14 mouse cellular contexts compared by ENCODE assay signal in genomic region chr1:74293306-74293960, GRCm38 (mm10). TPM values are rescaled to one million over a fixed set of nuclear protein-coding genes. Genes with fewer than 3 reads are reported as not detected.
A peak's percentile ranks its signal among the peaks of the same experiment; 100 is the strongest.
DNase-seq lines count a peak whose midpoint lies in the region; ATAC-seq lines count a peak whose summit lies in the region.
"Had no signal": no experiment of that assay in that cellular context is flagged by ENCODE, and none has a peak within 500 bp of the region (broad histone marks: within the 10 kb centered on the region; RNA-seq: fewer than 3 reads in every experiment).

No protein-coding gene starts in this region.

- peak overlapping the region; percentile 99 for H3K27ac ChIP-seq in heart, embryonic 16.5 days (ENCODE audit: low read length)
- H3K27ac ChIP-seq in intestine, embryonic 15.5 days: peak overlapping the region; percentile 48
- H3K27ac ChIP-seq: midbrain, embryonic 12.5 days; neural tube, embryonic 13.5 days had no signal

- no peak overlapping the region for H3K4me3 ChIP-seq in heart, embryonic 16.5 days (ENCODE audit: low read length)
- H3K4me3 ChIP-seq in intestine, embryonic 15.5 days (replicated peaks): no peak overlapping the region
- H3K4me3 ChIP-seq: midbrain, embryonic 12.5 days; neural tube, embryonic 13.5 days had no signal

- ATAC-seq in heart, embryonic 16.5 days (replicated peaks; ENCODE audit: extremely low read depth, insufficient read depth, low FRiP score): no peak
- ATAC-seq in intestine, embryonic 15.5 days: no peak

- DNase-seq in cerebellum, adult 9-11 months: peak; percentile 32
- no peak for DNase-seq in cerebellum, postnatal 36 days
- DNase-seq in heart, postnatal 25 days (ENCODE audit: low spot score): no peak
- DNase-seq in left cerebral cortex, postnatal 4 days: peak; percentile 55
- DNase-seq in left cerebral cortex, adult 18-20 months (ENCODE audit: low spot score in 2 of 2): no peak
- DNase-seq in testis, postnatal 14 days (ENCODE audit: low spot score): no peak
- DNase-seq: adrenal gland, postnatal 10 days; thymus, postnatal 14 days had no signal

- peaks cover 90% of the 10 kb centered on the region for H3K4me1 ChIP-seq in heart, embryonic 16.5 days (ENCODE audit: control insufficient read depth, insufficient read depth, low read length)
- H3K4me1 ChIP-seq in intestine, embryonic 15.5 days (replicated peaks): peaks cover 56% of the 10 kb centered on the region

- H3K4me2 ChIP-seq in heart, embryonic 16.5 days (ENCODE audit: low read depth, low read length): no peak overlapping the region
- H3K4me2 ChIP-seq in intestine, embryonic 15.5 days (replicated peaks): no peak overlapping the region
- H3K4me2 ChIP-seq: midbrain, embryonic 12.5 days; neural tube, embryonic 13.5 days had no signal

- peaks cover 26% of the 10 kb centered on the region for H3K36me3 ChIP-seq in heart, embryonic 16.5 days (ENCODE audit: control insufficient read depth, insufficient read depth)
- H3K36me3 ChIP-seq in intestine, embryonic 15.5 days: peaks cover 31% of the 10 kb centered on the region

- no peaks in the 10 kb centered on the region for H3K27me3 ChIP-seq in heart, embryonic 16.5 days (ENCODE audit: control insufficient read depth, insufficient read depth, low read length)
- H3K27me3 ChIP-seq in intestine, embryonic 15.5 days (replicated peaks): no peaks in the 10 kb centered on the region
- H3K27me3 ChIP-seq: midbrain, embryonic 12.5 days; neural tube, embryonic 13.5 days had no signal

- no peaks in the 10 kb centered on the region for H3K9me3 ChIP-seq in heart, embryonic 16.5 days (replicated peaks; ENCODE audit: control insufficient read depth, low read length)
- H3K9me3 ChIP-seq in intestine, embryonic 15.5 days: no peaks in the 10 kb centered on the region
- H3K9me3 ChIP-seq: midbrain, embryonic 12.5 days; neural tube, embryonic 13.5 days had no signal

- H3K9ac ChIP-seq in heart, embryonic 16.5 days (ENCODE audit: low read length): no peak overlapping the region
- no peak overlapping the region for H3K9ac ChIP-seq in intestine, embryonic 15.5 days
- H3K9ac ChIP-seq: midbrain, embryonic 12.5 days; neural tube, embryonic 13.5 days had no signal

- WGBS in heart, embryonic 16.5 days: 71% methylated on average over 8 of the region's 8 CpGs
- WGBS in intestine, embryonic 15.5 days: 77% methylated on average over 8 of the region's 8 CpGs

- intact Hi-C loops in heart, postnatal 25 days (cut with DNase I): no loop called here
- intact Hi-C loops in left cerebral cortex, postnatal 4 days (cut with DNase I): loop anchor here (10.0 kb wide), 1 partner anchor 161 kb away; no protein-coding TSS in a partner anchor

RNA-seq across cellular contexts. Expression of gene Pnkd, which starts 8.7 kb away (rescaled TPM):
- polyA plus RNA-seq in heart, embryonic 16.5 days (2015; fragmentation: Nextera tagmentation; extraction: Ambion mirVana): 314 and 324 TPM in 2 replicates
- 100 to 1,000 TPM; 160 to 161 TPM for total RNA-seq in heart, postnatal 25 days (2021)
- total RNA-seq in left cerebral cortex, postnatal 4 days (2021): 10 to 100 TPM; 98.6 to 99.4 TPM
- 100 to 1,000 TPM; 179 TPM for total RNA-seq in left cerebral cortex, adult 18-20 months (2021)
- polyA plus RNA-seq in intestine, embryonic 15.5 days (2015; fragmentation: Nextera tagmentation; extraction: Ambion mirVana): 120 and 127 TPM in 2 replicates

RNA-seq across cellular contexts. Expression of gene Aamp, which starts 8.9 kb away (rescaled TPM):
- polyA plus RNA-seq in heart, embryonic 16.5 days (2015; fragmentation: Nextera tagmentation; extraction: Ambion mirVana): 214 and 223 TPM in 2 replicates
- total RNA-seq in heart, postnatal 25 days (2021): 10 to 100 TPM; 87.5 to 94.8 TPM
- 100 to 1,000 TPM; 122 to 124 TPM for total RNA-seq in left cerebral cortex, postnatal 4 days (2021)
- total RNA-seq in left cerebral cortex, adult 18-20 months (2021): 100 to 1,000 TPM; 141 to 150 TPM
- 225 and 244 TPM in 2 replicates for polyA plus RNA-seq in intestine, embryonic 15.5 days (2015; fragmentation: Nextera tagmentation; extraction: Ambion mirVana)

RNA-seq across cellular contexts. Expression of gene Tmbim1, which starts 12.0 kb away (rescaled TPM):
- 51.2 and 51.4 TPM in 2 replicates for polyA plus RNA-seq in heart, embryonic 16.5 days (2015; fragmentation: Nextera tagmentation; extraction: Ambion mirVana)
- 10 to 100 TPM; 38.4 to 41.5 TPM for total RNA-seq in heart, postnatal 25 days (2021)
- total RNA-seq in left cerebral cortex, postnatal 4 days (2021): 1 to 10 TPM; 5.2 to 5.3 TPM
- 10 to 100 TPM; 19.1 to 24.1 TPM for total RNA-seq in left cerebral cortex, adult 18-20 months (2021)
- 54.9 and 64.3 TPM in 2 replicates for polyA plus RNA-seq in intestine, embryonic 15.5 days (2015; fragmentation: Nextera tagmentation; extraction: Ambion mirVana)

RNA-seq across cellular contexts. Expression of gene Gpbar1, which starts 15.1 kb away (rescaled TPM):
- polyA plus RNA-seq in heart, embryonic 16.5 days (2015; fragmentation: Nextera tagmentation; extraction: Ambion mirVana): 0.22 and 0.30 TPM in 2 replicates
- not detected for total RNA-seq in heart, postnatal 25 days (2021)
- total RNA-seq in left cerebral cortex, postnatal 4 days (2021): not detected
- not detected for total RNA-seq in left cerebral cortex, adult 18-20 months (2021)
- 3.1 and 3.3 TPM in 2 replicates for polyA plus RNA-seq in intestine, embryonic 15.5 days (2015; fragmentation: Nextera tagmentation; extraction: Ambion mirVana)
- total RNA-seq: gastrocnemius, adult 18-20 months; layer of hippocampus, postnatal 25 days had no signal
- polyA plus RNA-seq: midbrain, embryonic 12.5 days; neural tube, embryonic 13.5 days had no signal

RNA-seq across cellular contexts. Expression of gene Arpc2, which starts 57.5 kb away (rescaled TPM):
- 415 and 472 TPM in 2 replicates for polyA plus RNA-seq in heart, embryonic 16.5 days (2015; fragmentation: Nextera tagmentation; extraction: Ambion mirVana)
- 100 to 1,000 TPM; 134 to 140 TPM for total RNA-seq in heart, postnatal 25 days (2021)
- total RNA-seq in left cerebral cortex, postnatal 4 days (2021): 100 to 1,000 TPM; 333 to 372 TPM
- total RNA-seq in left cerebral cortex, adult 18-20 months (2021): 100 to 1,000 TPM; 244 to 263 TPM
- 518 and 584 TPM in 2 replicates for polyA plus RNA-seq in intestine, embryonic 15.5 days (2015; fragmentation: Nextera tagmentation; extraction: Ambion mirVana)

Comparison
In these comparisons a context has a peak if more than half of its experiments do, and no peak if none do; other contexts are left out.
1. DNase-seq: peak in cerebellum, adult 9-11 months (single experiment) and left cerebral cortex, postnatal 4 days (single experiment); none in cerebellum, postnatal 36 days (0 of 2), heart, postnatal 25 days (single experiment), left cerebral cortex, adult 18-20 months (0 of 2) and testis, postnatal 14 days (single experiment).